Mouse (Mus musculus) embryonic fibroblast, embryonic 13.5 days (primary cell): Measurements from ENCODE around the gene Brat1.

Source experiments
- CTCF ChIP-seq: IDR thresholded peaks from 2 replicates; pipeline ENCODE4 v1.5.1; 2011; ENCODE audit warnings: mild to moderate bottlenecking, control low read depth, low read length, moderate library complexity, borderline replicate concordance; ENCODE audit not compliant: insufficient read depth
- POLR2A ChIP-seq: IDR thresholded peaks from 2 replicates; pipeline ENCODE4 v1.6.1; 2011; ENCODE audit warnings: low read depth, mild to moderate bottlenecking, control low read depth, low read length, moderate library complexity

- TF ChIP-seq CTCF (no peak), POLR2A (no peak)
These were observed 46.1 kb downstream of the Brat1 start for GRCm38 (mm10) chr5:140750925-140751324.
